Mouse (Mus musculus): ENCODE data around the gene Mtfmt.

GRCm38 (mm10) chr9:65424393-65424792 lies 11.2 kb upstream of the Mtfmt start:
- TF ChIP-seq CTCF (IDR thresholded peaks at IDR 0.05; ENCODE audit: extremely low read depth, insufficient read length, insufficient replicate concordance, low read depth, low read length) (no peak), POLR2A (IDR thresholded peaks at IDR 0.05; ENCODE audit: low read depth, low read length) (no peak)

Measured in small intestine, adult 2 months (tissue).